Mouse (Mus musculus) forebrain, embryonic 12.5 days (tissue): ENCODE measurements around the gene H2-Q6. TPM values are rescaled to one million over a fixed set of nuclear protein-coding genes. Genes with fewer than 3 reads are reported as not detected.
A peak's percentile ranks its signal among the peaks of the same experiment; 100 is the strongest.
"Not testable (repeated sequence)": the region's sequence is repeated elsewhere in the genome, so short reads cannot be mapped to it uniquely, and the experiment has no call there.

Experiments
- ATAC-seq: fragments of 200-750 bp; cut with Nextera tagmentation; 2 replicates; pipeline ENCODE4 v1.8.0; 2017; ENCODE audit warnings: moderate TSS enrichment; ENCODE audit not compliant: low FRiP score
- H3K27ac ChIP-seq: fragments of 300-500 bp; sonication (generic); 2 replicates; pipeline ENCODE4 v1.5.1; 2016; ENCODE audit warnings: mild to moderate bottlenecking
- H3K27me3 ChIP-seq: fragments of 300-500 bp; sonication (generic); 2 replicates; pipeline ENCODE4 v1.6.1; 2016; ENCODE audit warnings: mild to moderate bottlenecking
- H3K36me3 ChIP-seq: fragments of 300-500 bp; sonication (generic); replicated peaks from 2 replicates; pipeline ENCODE4 v1.6.1; 2016; ENCODE audit warnings: mild to moderate bottlenecking
- H3K4me1 ChIP-seq: fragments of 300-500 bp; sonication (generic); 2 replicates; pipeline ENCODE4 v1.6.1; 2016
- H3K4me2 ChIP-seq: fragments of 300-500 bp; sonication (generic); 2 replicates; pipeline ENCODE4 v1.6.1; 2016; ENCODE audit warnings: mild to moderate bottlenecking, moderate library complexity
- H3K4me3 ChIP-seq: fragments of 300-500 bp; sonication (generic); replicated peaks from 2 replicates; pipeline ENCODE4 v1.5.1; 2016; ENCODE audit warnings: mild to moderate bottlenecking
- H3K9ac ChIP-seq: fragments of 300-500 bp; sonication (generic); 2 replicates; pipeline ENCODE4 v1.6.1; 2016; ENCODE audit warnings: mild to moderate bottlenecking
- H3K9me3 ChIP-seq: fragments of 300-500 bp; sonication (generic); 2 replicates; pipeline ENCODE4 v1.6.1; 2016
- WGBS: fragments of 180-500 bp; shearing (Covaris S2); methylation state at CpG from one replicate; pipeline ENCODE4 v1.1.7; 2016; 5-methylcytosine and 5-hydroxymethylcytosine counted together
- polyA plus RNA-seq: library from polyadenylated mRNA; unstranded; fragments of >200 nt; fragmentation: Nextera tagmentation; extraction: Ambion mirVana; gene quantifications from 2 replicates; pipeline ENCODE4 v1.2.1, GENCODE M21; 2016

Gene H2-Q6
- polyA plus RNA-seq, 1 experiment from 2014 or later, result 0.34 TPM

DNA sequence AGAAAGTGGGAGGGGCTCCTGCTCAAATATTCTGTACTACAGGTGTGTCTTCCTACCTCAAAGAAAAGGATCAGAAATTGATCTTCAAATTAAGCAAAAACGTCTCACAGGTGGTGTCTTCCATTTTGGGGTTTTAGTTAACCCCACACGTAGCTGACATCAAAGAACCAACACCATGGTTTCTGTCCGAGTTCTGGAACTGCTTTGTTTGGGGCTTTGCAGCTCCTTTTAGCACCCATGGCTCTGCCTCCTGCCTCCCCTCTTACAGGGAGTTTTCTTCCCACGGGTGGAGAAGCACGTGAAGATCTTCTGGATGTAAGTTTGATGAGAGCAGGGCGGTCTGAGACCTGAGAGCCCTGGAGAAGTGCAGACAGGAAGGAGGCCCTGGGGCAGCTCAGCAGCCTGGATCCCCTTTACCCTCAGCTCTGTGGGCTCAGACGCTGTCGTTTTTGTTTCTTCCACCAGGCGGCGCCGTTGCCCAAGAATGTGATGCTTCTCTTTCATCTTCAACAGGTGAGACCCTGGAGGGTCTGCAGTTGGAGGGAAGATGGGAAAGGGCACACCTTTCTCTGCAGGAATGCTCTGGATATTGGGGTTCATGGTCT lies 4.3 kb upstream of the H2-Q6 start:
- H3K4me3 ChIP-seq, H3K9ac ChIP-seq, H3K9me3 ChIP-seq, H3K4me2 ChIP-seq, H3K4me1 ChIP-seq, H3K36me3 ChIP-seq, H3K27ac ChIP-seq, ATAC-seq: not testable (repeated sequence)
- 12% methylated on average over 11 of the region's 11 CpGs for WGBS
- H3K27me3 ChIP-seq, result peaks cover 34% of the 10 kb centered on the region

DNA sequence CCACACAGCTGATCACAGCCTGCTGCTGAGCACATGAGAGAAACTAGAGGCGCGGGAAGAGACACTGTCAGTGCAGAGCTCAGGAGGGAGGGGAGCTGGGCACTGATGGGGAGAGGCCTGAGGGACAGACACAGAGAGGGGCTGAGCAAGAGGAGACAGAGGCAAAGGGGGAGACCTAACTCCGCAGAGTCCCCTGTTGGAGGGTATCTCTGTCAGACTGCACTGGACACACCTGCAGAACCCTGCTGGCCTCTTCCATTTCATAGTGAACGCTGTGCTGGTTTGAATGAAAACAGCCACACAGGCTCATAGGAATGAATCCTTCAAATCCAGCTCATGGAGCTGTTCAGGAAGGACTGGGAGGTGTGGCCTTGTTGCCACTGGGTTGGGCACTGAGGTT lies 3.3 kb upstream of the H2-Q6 start:
- H3K4me3 ChIP-seq, H3K4me1 ChIP-seq, H3K9me3 ChIP-seq, H3K27ac ChIP-seq, H3K36me3 ChIP-seq, ATAC-seq, H3K9ac ChIP-seq, H3K4me2 ChIP-seq: not testable (repeated sequence)
- peaks cover 44% of the 10 kb centered on the region for H3K27me3 ChIP-seq
- 88% methylated on average over 4 of the region's 4 CpGs for WGBS

DNA sequence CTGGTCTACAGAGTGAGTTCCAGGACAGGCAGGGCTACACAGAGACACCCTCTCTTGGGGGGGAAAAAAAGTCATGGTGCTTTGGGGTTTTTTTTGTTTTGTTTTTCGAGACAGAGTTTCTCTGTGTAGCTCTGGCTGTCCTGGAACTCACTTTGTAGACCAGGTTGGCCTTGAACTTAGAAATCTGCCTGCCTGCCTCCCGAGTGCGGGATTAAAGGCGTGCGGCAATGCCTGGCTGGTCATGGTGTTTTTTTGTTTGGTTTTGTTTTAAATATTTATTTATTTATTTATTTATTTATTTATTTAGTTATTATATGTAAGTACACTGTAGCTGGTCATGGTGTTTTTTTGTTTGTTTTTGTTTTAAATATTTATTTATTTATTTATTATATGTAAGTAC lies 2.3 kb upstream of the H2-Q6 start:
- ATAC-seq, result not testable (repeated sequence)

DNA sequence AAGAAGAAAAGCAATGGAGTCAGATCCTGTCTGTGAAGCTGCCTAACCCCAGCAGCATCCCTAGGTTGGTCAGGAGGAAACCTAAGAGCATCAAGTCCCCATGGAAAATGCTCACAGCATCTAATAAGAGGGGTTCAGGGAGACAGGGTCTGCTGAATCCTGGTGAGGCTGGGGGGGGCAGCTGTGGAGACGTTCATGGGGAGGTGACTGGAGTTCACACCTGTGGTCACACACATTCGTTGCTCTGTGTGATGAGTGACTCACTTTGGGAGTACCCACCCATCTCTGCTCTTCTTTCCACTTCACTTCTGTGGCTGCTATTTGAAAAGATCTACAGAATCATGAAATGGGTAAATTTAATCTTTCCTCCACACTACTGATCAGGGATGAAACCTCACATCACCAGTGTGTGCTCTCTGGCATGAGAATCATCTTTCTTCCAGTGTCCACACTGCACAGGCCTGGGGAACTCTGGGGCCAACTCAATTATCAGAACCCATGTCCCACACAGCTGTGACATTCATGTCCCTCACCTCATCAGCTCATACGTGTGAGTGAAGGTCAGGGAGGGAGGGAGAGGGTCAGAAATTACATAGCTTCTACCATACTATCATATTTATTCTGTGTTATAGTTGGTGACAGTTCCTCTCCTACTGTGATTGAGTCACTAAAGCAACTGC lies 1.4 kb upstream of the H2-Q6 start:
- H3K27ac ChIP-seq, H3K4me2 ChIP-seq, H3K36me3 ChIP-seq, H3K4me1 ChIP-seq, H3K9me3 ChIP-seq, H3K9ac ChIP-seq, ATAC-seq, H3K4me3 ChIP-seq: not testable (repeated sequence)
- 77% methylated on average over 3 of the region's 3 CpGs for WGBS
- H3K27me3 ChIP-seq, result peaks cover 50% of the 10 kb centered on the region

More for the DNA sequence above, 2.3 kb upstream of the H2-Q6 start:
- 91% methylated on average over 5 of the region's 5 CpGs for WGBS
- H3K9me3 ChIP-seq, H3K9ac ChIP-seq, H3K27ac ChIP-seq, H3K4me2 ChIP-seq, H3K4me1 ChIP-seq, H3K36me3 ChIP-seq, H3K4me3 ChIP-seq: not testable (repeated sequence)
- H3K27me3 ChIP-seq, result peaks cover 47% of the 10 kb centered on the region

DNA sequence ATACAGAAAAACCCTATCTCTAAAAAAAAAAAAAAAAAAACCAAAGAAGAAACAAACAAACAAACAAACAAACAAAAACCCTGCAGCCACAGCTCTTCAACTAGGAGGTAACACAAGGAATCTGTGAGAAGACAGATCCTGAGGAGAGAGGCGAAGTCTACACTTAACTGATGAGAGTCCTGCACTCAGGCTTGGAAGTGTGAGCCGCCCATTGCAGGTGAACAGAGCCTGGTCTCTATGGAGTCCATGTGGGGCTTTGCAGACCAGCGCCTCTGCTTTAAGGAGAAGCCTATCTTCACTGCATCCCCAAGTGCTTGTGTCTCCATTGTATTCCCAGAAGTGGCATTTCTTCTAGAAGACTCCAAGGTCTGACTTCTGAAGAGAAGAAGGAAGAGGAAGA lies 544 bp upstream of the H2-Q6 start:
- not testable (repeated sequence) for H3K4me3 ChIP-seq, H3K9ac ChIP-seq, H3K36me3 ChIP-seq, H3K27ac ChIP-seq, H3K4me1 ChIP-seq, H3K9me3 ChIP-seq, H3K4me2 ChIP-seq, ATAC-seq
- 76% methylated on average over 3 of the region's 3 CpGs for WGBS
- peaks cover 48% of the 10 kb centered on the region for H3K27me3 ChIP-seq

DNA sequence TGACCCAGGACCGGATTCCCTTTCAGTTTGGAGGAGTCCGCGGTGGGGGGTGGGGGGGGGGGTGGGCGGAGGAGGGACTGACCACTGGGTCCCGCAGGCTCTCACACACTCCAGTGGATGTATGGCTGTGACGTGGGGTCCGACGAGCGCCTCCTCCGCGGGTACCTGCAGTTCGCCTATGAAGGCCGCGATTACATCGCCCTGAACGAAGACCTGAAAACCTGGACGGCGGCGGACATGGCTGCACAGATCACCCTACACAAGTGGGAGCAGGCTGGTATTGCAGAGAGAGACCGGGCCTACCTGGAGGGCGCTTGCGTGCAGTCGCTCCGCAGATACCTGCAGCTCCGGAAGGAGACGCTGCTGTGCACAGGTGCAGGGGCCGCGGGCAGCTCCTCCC lies 824 bp downstream of the H2-Q6 start:
- Histone ChIP-seq H3K4me3 (peak overlapping the region; percentile 38), H3K4me2 (peak overlapping the region; percentile 68), H3K27me3 (peaks cover 48% of the 10 kb centered on the region)
- H3K9ac ChIP-seq, H3K9me3 ChIP-seq, H3K36me3 ChIP-seq, H3K4me1 ChIP-seq, H3K27ac ChIP-seq: not testable (repeated sequence)
- peak; percentile 53; the same call in 1 of the 2 replicates for ATAC-seq
- whole genome bisulfite sequencing, result 16% methylated on average over 28 of the region's 28 CpGs

DNA sequence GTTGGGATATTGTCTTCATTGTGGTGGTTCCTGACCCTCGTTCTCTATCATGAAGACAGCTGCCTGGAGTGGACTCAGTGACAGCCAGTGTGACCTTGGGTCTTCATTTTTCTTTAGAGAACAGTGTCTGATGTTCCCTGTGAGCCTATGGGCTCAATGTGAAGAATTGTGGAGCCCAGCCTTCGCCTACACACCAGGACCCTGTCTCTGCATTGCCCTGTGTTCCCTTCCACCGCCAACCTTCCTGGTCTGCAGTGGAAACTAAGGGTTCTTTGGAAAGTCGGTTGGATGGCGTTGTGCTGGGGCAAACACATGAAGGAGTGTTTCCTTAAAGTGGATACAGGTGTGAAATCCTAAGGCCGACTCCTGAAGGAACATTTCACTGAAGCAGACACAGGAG lies 4.2 kb downstream of the H2-Q6 start:
- H3K4me1 ChIP-seq, H3K36me3 ChIP-seq, H3K4me2 ChIP-seq, ATAC-seq, H3K9ac ChIP-seq, H3K9me3 ChIP-seq, H3K27ac ChIP-seq, H3K4me3 ChIP-seq: not testable (repeated sequence)
- WGBS, result 83% methylated on average over 6 of the region's 6 CpGs
- H3K27me3 ChIP-seq, result peaks cover 36% of the 10 kb centered on the region

DNA sequence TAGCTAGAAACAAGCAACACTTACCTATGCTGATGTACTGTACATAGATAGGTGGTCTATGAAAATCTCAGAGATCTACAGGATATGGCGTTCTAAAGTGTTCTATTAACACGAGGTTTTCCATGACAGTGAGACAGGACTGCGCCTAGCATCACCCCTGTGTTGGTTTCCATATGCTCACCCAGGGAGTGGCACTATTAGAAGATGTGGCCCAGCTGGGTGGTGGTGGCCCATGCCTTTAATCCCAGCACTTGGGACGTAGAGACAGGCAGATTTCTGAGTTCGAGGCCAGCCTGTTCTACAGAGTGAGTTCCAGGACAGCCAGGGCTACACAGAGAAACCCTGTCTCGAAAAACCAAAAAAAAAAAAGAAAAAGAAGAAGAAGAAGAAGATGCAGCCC lies 6.0 kb downstream of the H2-Q6 start:
- peaks cover 21% of the 10 kb centered on the region for H3K27me3 ChIP-seq
- 87% methylated on average over 6 of the region's 6 CpGs for WGBS
- not testable (repeated sequence) for H3K9me3 ChIP-seq, H3K4me1 ChIP-seq, H3K36me3 ChIP-seq, H3K4me3 ChIP-seq, H3K4me2 ChIP-seq, ATAC-seq, H3K9ac ChIP-seq, H3K27ac ChIP-seq

DNA sequence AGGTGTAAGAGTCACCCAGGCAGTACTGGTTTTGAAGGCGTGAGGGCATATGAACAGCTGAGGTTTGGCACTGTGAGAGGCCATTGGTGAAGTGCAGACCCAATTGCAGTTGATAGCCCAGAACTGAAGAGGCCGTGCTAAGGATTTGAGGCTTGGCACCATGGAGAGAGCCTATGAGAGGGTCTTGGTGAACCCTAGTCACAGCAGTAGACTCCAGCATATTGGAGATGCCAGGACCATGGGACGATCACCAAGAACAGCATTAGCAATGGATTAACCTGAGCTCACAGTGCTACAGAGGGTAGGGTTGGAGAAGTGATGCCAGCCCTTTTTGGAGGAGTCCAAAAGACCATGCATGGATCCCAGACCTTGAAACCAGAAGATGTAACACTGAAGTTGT lies 7.5 kb downstream of the H2-Q6 start:
- H3K4me2 ChIP-seq, H3K9ac ChIP-seq, H3K4me3 ChIP-seq, H3K27ac ChIP-seq, H3K9me3 ChIP-seq, ATAC-seq, H3K36me3 ChIP-seq, H3K4me1 ChIP-seq: not testable (repeated sequence)
- WGBS, result 92% methylated on average over 3 of the region's 3 CpGs
- peaks cover 12% of the 10 kb centered on the region for H3K27me3 ChIP-seq

DNA sequence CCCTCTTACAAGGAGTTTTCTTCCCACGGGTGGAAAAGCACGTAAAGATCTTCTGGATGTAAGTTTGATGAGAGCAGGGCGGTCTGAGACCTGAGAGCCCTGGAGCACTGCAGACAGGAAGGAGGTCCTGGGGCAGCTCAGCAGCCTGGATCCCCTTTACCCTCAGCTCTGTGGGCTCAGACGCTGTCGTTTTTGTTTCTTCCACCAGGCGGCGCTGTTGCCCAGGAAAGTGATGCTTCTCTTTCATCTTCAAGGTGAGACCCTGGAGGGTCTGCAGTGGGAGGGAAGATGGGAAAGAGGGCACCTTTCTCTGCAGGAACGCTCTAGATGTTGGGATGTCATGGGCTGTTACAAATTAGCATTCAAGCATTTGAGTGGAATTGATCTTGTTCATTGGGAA lies 10.2 kb downstream of the H2-Q6 start:
- H3K4me3 ChIP-seq, H3K4me2 ChIP-seq, H3K4me1 ChIP-seq, H3K9me3 ChIP-seq, H3K9ac ChIP-seq, H3K27ac ChIP-seq, H3K36me3 ChIP-seq, ATAC-seq: not testable (repeated sequence)
- 8% methylated on average over 8 of the region's 8 CpGs for WGBS
- H3K27me3 ChIP-seq, result peaks cover 16% of the 10 kb centered on the region

DNA sequence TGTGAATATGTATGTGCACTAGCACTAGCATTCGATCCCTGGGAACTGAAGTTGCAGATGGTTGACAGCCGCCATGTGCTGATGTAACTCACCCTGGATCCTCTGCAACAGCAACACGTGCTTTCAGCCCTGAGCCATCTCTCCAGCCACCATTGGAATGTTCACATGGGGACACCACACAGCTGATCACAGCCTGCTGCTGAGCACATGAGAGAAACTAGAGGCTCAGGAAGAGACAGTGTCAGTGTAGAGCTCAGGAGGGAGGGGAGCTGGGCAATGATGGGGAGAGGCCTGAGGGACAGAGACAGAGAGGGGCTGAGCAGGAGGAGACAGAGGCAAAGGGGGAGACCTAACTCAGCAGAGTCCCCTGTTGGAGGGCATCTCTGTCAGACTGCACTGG lies 10.9 kb downstream of the H2-Q6 start:
- not testable (repeated sequence) for H3K4me1 ChIP-seq, H3K9ac ChIP-seq, H3K4me3 ChIP-seq, H3K36me3 ChIP-seq, H3K27ac ChIP-seq, ATAC-seq, H3K4me2 ChIP-seq, H3K9me3 ChIP-seq
- H3K27me3 ChIP-seq, result peaks cover 22% of the 10 kb centered on the region
- WGBS, result 80% methylated on average over 3 of the region's 3 CpGs

DNA sequence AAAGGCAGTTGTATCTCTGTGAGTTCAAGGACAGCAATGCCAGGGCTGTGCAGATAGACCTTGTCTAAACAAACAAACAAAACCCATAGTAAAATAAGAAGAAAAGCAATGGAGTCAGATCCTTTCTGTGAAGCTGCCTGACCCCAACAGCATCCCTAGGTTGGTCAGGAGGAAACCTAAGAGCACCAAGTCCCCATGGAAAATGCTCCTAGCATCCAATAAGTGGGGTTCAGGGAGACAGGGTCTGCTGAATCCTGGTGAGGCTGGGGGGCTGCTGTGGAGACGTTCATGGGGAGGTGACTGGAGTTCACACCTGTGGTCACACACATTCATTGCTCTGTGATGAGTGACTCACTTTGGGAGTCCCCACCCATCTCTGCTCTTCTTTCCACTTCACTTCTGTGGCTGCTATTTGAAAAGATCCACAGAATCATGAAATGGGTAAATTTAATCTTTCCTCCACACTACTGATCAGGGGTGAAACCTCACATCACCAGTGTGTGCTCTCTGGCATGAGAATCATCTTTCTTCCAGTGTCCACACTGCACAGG lies 12.8 kb downstream of the H2-Q6 start:
- H3K4me3 ChIP-seq, H3K4me2 ChIP-seq, ATAC-seq, H3K36me3 ChIP-seq, H3K9me3 ChIP-seq, H3K4me1 ChIP-seq, H3K27ac ChIP-seq, H3K9ac ChIP-seq: not testable (repeated sequence)
- H3K27me3 ChIP-seq, result peaks cover 19% of the 10 kb centered on the region
- 71% methylated on average over 1 of the region's 1 CpGs for WGBS

DNA sequence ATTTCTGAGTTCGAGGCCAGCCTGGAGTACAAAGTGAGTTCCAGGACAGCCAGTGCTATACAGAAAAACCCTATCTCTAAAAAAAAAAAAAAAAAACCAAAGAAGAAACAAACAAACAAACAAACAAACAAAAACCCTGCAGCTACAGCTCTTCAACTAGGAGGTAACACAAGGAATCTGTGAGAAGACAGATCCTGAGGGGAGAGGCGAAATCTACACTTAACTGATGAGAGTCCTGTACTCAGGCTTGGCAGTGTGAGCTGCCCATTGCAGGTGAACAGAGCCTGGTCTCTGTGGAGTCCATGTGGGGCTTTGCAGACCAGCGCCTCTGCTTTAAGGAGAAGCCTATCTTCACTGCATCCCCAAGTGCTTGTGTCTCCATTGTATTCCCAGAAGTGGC lies 13.7 kb downstream of the H2-Q6 start:
- H3K36me3 ChIP-seq, H3K9me3 ChIP-seq, H3K4me3 ChIP-seq, H3K27ac ChIP-seq, H3K4me1 ChIP-seq, ATAC-seq, H3K4me2 ChIP-seq, H3K9ac ChIP-seq: not testable (repeated sequence)
- peaks cover 19% of the 10 kb centered on the region for H3K27me3 ChIP-seq
- 83% methylated on average over 3 of the region's 3 CpGs for WGBS
